Mouse (Mus musculus) thymus, postnatal 25 days (tissue): ENCODE measurements at regions not wholly inside any gene's neighbourhood (a gene's known extent, or its start where the extent isn't known, plus 50 kb on each side); places are given as distances from the start of the nearest gene placed in this dataset.

Source experiments
- DNase-seq: peaks from one replicate; pipeline ENCODE4 v3.0.0; 2022

GRCm38 (mm10) chr14:76863035-76863706 lies 173.4 kb upstream of the Ccdc122 start:
- no peak for DNase-seq

GRCm38 (mm10) chr14:76858396-76858795 lies 178.2 kb upstream of the Ccdc122 start:
- no peak for DNase-seq

- no peak for DNase-seq
These were observed 179.3 kb upstream of the Ccdc122 start for GRCm38 (mm10) chr14:76857196-76857773.

- no peak for DNase-seq
These were observed 180.0 kb upstream of the Ccdc122 start for GRCm38 (mm10) chr14:76856591-76856990.

- DNase-seq: no peak
These were observed 181.6 kb upstream of the Ccdc122 start for GRCm38 (mm10) chr14:76854965-76855364.

- no peak for DNase-seq
These were observed 184.9 kb upstream of the Ccdc122 start for GRCm38 (mm10) chr14:76851473-76852214.

GRCm38 (mm10) chr14:76850641-76851040 lies 185.9 kb upstream of the Ccdc122 start:
- no peak for DNase-seq

- no peak for DNase-seq
These were observed 186.5 kb upstream of the Ccdc122 start for GRCm38 (mm10) chr14:76850051-76850450.

GRCm38 (mm10) chr14:76849636-76850035 lies 186.9 kb upstream of the Ccdc122 start:
- no peak for DNase-seq

GRCm38 (mm10) chr14:76849071-76849470 lies 187.5 kb upstream of the Ccdc122 start:
- no peak for DNase-seq

- no peak for DNase-seq
These were observed 190.9 kb upstream of the Ccdc122 start for GRCm38 (mm10) chr14:76845706-76846105.

GRCm38 (mm10) chr14:76844717-76845116 lies 191.9 kb upstream of the Ccdc122 start:
- DNase-seq: no peak

- DNase-seq: no peak
These were observed 198.9 kb upstream of the Ccdc122 start for GRCm38 (mm10) chr14:76837583-76838220.

GRCm38 (mm10) chr14:76836926-76837516 lies 199.6 kb upstream of the Ccdc122 start:
- DNase-seq: no peak

GRCm38 (mm10) chr14:76836271-76836670 lies 200.3 kb upstream of the Ccdc122 start:
- no peak for DNase-seq

- DNase-seq: no peak
These were observed 202.5 kb upstream of the Ccdc122 start for GRCm38 (mm10) chr14:76834084-76834483.

- no peak for DNase-seq
These were observed 207.4 kb upstream of the Ccdc122 start for GRCm38 (mm10) chr14:76829161-76829510.

GRCm38 (mm10) chr14:76828453-76829160 lies 208.0 kb upstream of the Ccdc122 start:
- no peak for DNase-seq

- no peak for DNase-seq
These were observed 212.5 kb upstream of the Ccdc122 start for GRCm38 (mm10) chr14:76824066-76824465.

- no peak for DNase-seq
These were observed 213.7 kb upstream of the Ccdc122 start for GRCm38 (mm10) chr14:76822766-76823325.

GRCm38 (mm10) chr14:76821892-76822291 lies 214.7 kb upstream of the Ccdc122 start:
- no peak for DNase-seq

- DNase-seq: no peak
These were observed 215.1 kb upstream of the Ccdc122 start for GRCm38 (mm10) chr14:76821484-76821883.
